Mouse (Mus musculus): ENCODE results near the gene Grhpr. TPM values are rescaled to one million over a fixed set of nuclear protein-coding genes. Genes with fewer than 3 reads are reported as not detected.

The Grhpr gene
- polyA plus RNA-seq, 1 experiment from 2014 or later: 121 TPM

DNA sequence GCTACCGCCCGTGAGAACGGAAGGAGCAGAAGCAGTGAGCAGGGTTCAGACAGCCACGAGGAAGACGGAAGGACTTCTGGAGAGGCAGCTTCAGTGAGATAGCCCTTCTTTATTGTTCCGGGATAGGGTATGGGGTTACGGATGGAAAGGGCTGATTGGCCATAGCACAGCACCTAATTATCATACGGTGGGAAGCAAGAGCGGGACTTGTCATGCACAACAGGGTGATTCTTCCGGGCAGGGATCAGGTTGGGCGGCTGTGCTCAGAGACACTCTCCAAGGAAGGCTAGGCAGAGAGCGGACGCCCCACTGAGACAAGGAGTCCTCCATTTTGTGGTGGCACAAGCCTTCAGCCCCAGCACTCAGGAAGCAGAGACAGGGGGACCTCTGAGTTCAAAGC, 22.0 kb upstream of the Grhpr start:
- Histone ChIP-seq H3K36me3 (ENCODE audit: control insufficient read depth, insufficient read depth) (no peaks in the 10 kb centered on the region), H3K9me3 (ENCODE audit: control insufficient read depth) (no peaks in the 10 kb centered on the region), H3K4me1 (replicated peaks; ENCODE audit: control insufficient read depth, insufficient read depth, low read length) (no peaks in the 10 kb centered on the region), H3K9ac (ENCODE audit: low read depth, low read length) (no peak overlapping the region), H3K27ac (ENCODE audit: low read depth, low read length) (no peak overlapping the region), H3K27me3 (replicated peaks; ENCODE audit: control insufficient read depth, insufficient read depth, low read length) (no peaks in the 10 kb centered on the region), H3K4me3 (ENCODE audit: low read depth, low read length) (no peak overlapping the region), H3K4me2 (replicated peaks; ENCODE audit: low read depth) (no peak overlapping the region)
- ATAC-seq: no peak
- WGBS: 91% methylated on average over 13 of the region's 13 CpGs
- no peak for TF ChIP-seq CTCF (IDR thresholded peaks at IDR 0.05; ENCODE audit: low read depth)

DNA sequence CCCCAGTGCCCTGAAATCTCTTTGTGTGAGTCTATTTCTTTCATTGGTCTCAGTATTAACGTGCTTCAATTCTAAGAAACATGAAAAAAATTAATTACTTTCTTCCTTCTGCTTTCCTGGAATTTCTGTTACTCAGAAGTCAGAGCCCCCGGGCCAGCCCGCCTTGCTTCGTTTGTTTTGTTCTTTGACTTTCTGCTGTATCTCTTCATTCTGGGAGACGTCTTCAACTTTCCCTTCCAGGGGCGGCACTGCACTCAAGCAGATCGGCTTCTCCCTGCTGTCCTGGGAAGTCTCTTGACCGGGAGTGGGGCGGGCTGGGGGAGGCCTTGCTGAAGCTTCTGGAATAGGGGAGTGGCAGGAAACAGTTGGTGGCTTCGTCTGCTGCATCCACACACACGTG, 18.0 kb upstream of the Grhpr start:
- Histone ChIP-seq H3K4me1 (replicated peaks; ENCODE audit: control insufficient read depth, insufficient read depth, low read length) (no peaks in the 10 kb centered on the region), H3K27ac (ENCODE audit: low read depth, low read length) (no peak overlapping the region), H3K9me3 (ENCODE audit: control insufficient read depth) (no peaks in the 10 kb centered on the region), H3K9ac (ENCODE audit: low read depth, low read length) (no peak overlapping the region), H3K27me3 (replicated peaks; ENCODE audit: control insufficient read depth, insufficient read depth, low read length) (no peaks in the 10 kb centered on the region), H3K4me3 (ENCODE audit: low read depth, low read length) (no peak overlapping the region), H3K4me2 (replicated peaks; ENCODE audit: low read depth) (no peak overlapping the region), H3K36me3 (ENCODE audit: control insufficient read depth, insufficient read depth) (no peaks in the 10 kb centered on the region)
- 53% methylated on average over 11 of the region's 11 CpGs for WGBS
- ATAC-seq: no peak
- TF ChIP-seq CTCF (IDR thresholded peaks at IDR 0.05; ENCODE audit: low read depth): no peak

DNA sequence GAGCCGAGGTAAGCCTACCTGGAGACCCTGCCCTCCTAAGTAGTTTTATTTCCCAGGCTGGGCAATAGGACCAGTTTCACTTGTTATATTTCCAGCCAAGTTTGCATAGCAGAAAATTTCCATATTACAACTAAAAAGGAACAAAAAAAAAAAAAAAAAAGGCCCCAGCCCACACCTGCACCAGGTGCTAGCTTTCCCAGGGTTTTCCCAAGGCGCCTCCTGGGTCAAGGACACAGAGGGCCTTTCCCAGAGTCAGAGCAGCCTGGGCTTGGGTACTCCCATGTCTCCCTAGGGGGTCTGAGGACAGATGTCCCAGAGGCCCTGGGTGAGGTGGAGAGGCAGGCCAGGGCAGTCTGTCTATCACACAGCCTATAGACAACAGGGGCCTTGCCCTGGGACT, 16.0 kb upstream of the Grhpr start:
- Histone ChIP-seq H3K4me2 (replicated peaks; ENCODE audit: low read depth) (no peak overlapping the region), H3K27me3 (replicated peaks; ENCODE audit: control insufficient read depth, insufficient read depth, low read length) (no peaks in the 10 kb centered on the region), H3K36me3 (ENCODE audit: control insufficient read depth, insufficient read depth) (no peaks in the 10 kb centered on the region), H3K4me1 (replicated peaks; ENCODE audit: control insufficient read depth, insufficient read depth, low read length) (no peaks in the 10 kb centered on the region), H3K9ac (ENCODE audit: low read depth, low read length) (no peak overlapping the region), H3K9me3 (ENCODE audit: control insufficient read depth) (no peaks in the 10 kb centered on the region), H3K27ac (ENCODE audit: low read depth, low read length) (no peak overlapping the region), H3K4me3 (ENCODE audit: low read depth, low read length) (no peak overlapping the region)
- WGBS: 73% methylated on average over 2 of the region's 2 CpGs
- ATAC-seq: no peak
- no peak for TF ChIP-seq CTCF (IDR thresholded peaks at IDR 0.05; ENCODE audit: low read depth)

DNA sequence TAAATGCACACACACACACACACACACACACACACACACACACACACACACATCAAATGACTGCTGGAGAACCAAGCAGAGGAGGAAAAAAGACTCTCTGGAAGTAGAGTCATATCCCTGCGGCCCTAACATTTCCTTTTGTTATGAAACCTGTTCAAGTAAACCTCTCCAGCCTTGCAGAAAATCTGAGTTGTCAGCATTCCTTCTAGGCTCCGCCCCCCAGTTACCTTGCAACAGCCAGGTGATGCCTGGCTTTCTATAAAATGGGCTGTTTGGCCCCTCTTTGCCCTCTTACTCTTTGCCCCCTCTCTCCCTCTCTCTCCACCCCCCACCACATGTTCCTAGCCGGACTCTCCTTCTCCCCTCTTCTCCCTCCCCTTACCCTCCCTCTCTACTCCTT, 15.5 kb upstream of the Grhpr start:
- no peaks in the 10 kb centered on the region for H3K36me3 ChIP-seq (ENCODE audit: control insufficient read depth, insufficient read depth)
- H3K27ac ChIP-seq (ENCODE audit: low read depth, low read length): no peak overlapping the region
- no peaks in the 10 kb centered on the region for H3K4me1 ChIP-seq (replicated peaks; ENCODE audit: control insufficient read depth, insufficient read depth, low read length)
- no peak overlapping the region for H3K9ac ChIP-seq (ENCODE audit: low read depth, low read length)
- H3K9me3 ChIP-seq (ENCODE audit: control insufficient read depth): no peaks in the 10 kb centered on the region
- TF ChIP-seq CTCF (IDR thresholded peaks at IDR 0.05; ENCODE audit: low read depth): no peak
- no peak for ATAC-seq
- H3K27me3 ChIP-seq (replicated peaks; ENCODE audit: control insufficient read depth, insufficient read depth, low read length): no peaks in the 10 kb centered on the region
- no peak overlapping the region for H3K4me3 ChIP-seq (ENCODE audit: low read depth, low read length)
- WGBS: 66% methylated on average over 3 of the region's 3 CpGs
- H3K4me2 ChIP-seq (replicated peaks; ENCODE audit: low read depth): no peak overlapping the region

DNA sequence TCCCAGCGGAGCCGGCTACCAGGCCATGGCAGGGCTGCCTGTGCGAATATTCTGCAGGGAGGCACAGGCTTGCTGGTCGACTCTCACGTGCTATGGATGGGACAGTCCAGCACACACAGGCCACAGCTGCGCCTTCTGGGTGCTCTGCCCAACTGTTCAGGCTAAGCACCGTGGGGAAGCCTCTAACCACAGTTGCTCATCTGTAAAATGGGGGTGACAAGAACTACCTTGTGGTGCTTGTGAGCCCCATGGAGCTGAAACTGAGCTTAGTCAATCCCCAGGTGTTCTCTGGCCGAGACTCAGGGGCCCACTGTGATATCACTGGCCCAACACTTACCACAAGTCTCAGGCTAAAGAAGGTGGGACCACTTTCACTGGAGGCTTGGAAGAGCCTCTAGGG, 13.8 kb upstream of the Grhpr start:
- Histone ChIP-seq H3K36me3 (ENCODE audit: control insufficient read depth, insufficient read depth) (no peaks in the 10 kb centered on the region), H3K4me2 (replicated peaks; ENCODE audit: low read depth) (no peak overlapping the region), H3K9me3 (ENCODE audit: control insufficient read depth) (no peaks in the 10 kb centered on the region), H3K27ac (ENCODE audit: low read depth, low read length) (no peak overlapping the region), H3K27me3 (replicated peaks; ENCODE audit: control insufficient read depth, insufficient read depth, low read length) (no peaks in the 10 kb centered on the region), H3K4me3 (ENCODE audit: low read depth, low read length) (no peak overlapping the region), H3K9ac (ENCODE audit: low read depth, low read length) (no peak overlapping the region), H3K4me1 (replicated peaks; ENCODE audit: control insufficient read depth, insufficient read depth, low read length) (no peaks in the 10 kb centered on the region)
- no peak for TF ChIP-seq CTCF (IDR thresholded peaks at IDR 0.05; ENCODE audit: low read depth)
- no peak for ATAC-seq
- WGBS: 83% methylated on average over 8 of the region's 8 CpGs

DNA sequence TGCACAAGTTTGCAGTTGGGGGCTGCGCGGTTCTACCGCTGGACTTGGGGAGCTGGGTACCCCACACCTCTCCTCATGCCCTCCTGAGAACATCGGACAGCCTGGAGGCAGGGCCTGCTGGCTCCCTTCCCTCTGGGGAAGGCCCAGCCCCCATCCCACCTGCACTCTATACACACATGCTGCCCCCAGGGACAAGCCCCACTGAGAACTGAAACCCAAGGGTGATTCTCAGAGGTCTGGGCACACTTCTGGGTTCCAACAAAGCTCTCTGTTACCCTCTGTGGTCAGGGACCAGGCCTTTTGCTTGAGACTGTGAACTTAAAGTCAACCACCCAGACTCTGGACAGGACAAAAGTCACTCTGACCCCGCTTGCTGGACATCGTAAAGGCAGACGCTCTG, 11.1 kb upstream of the Grhpr start:
- ATAC-seq: no peak
- Histone ChIP-seq H3K27me3 (replicated peaks; ENCODE audit: control insufficient read depth, insufficient read depth, low read length) (no peaks in the 10 kb centered on the region), H3K9ac (ENCODE audit: low read depth, low read length) (no peak overlapping the region), H3K9me3 (ENCODE audit: control insufficient read depth) (no peaks in the 10 kb centered on the region), H3K4me1 (replicated peaks; ENCODE audit: control insufficient read depth, insufficient read depth, low read length) (no peaks in the 10 kb centered on the region; the same call in 1 of the 2 replicates), H3K36me3 (ENCODE audit: control insufficient read depth, insufficient read depth) (no peaks in the 10 kb centered on the region), H3K27ac (ENCODE audit: low read depth, low read length) (no peak overlapping the region), H3K4me3 (ENCODE audit: low read depth, low read length) (no peak overlapping the region), H3K4me2 (replicated peaks; ENCODE audit: low read depth) (no peak overlapping the region)
- TF ChIP-seq CTCF (IDR thresholded peaks at IDR 0.05; ENCODE audit: low read depth): no peak
- WGBS: 80% methylated on average over 7 of the region's 7 CpGs

DNA sequence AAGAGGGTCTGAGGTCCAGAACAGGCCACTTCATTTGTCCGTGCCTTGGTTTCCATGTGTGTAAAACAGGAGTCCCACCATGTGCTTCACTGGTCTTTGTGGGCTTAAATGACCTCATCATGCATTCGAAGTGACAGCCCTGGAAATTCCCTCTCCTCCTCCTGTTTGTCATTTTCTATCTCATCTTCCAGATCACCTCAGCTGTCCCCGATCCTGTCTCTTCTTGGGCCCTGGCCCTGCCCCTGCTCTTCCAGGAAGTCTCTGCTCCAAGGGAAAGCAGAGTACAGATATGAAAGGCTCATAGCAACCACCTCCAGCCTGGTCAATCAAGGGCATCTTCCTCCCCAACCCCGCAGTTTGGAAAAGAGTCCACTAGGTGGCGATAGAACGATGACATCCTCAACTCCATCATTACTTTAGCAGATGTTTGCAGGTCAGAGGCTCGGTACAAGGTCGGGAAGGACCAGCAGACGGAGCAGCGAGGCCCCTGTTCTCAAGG, 10.5 kb upstream of the Grhpr start:
- no peak overlapping the region for H3K4me3 ChIP-seq (ENCODE audit: low read depth, low read length)
- no peak overlapping the region for H3K27ac ChIP-seq (ENCODE audit: low read depth, low read length)
- no peak overlapping the region for H3K9ac ChIP-seq (ENCODE audit: low read depth, low read length)
- no peaks in the 10 kb centered on the region for H3K27me3 ChIP-seq (replicated peaks; ENCODE audit: control insufficient read depth, insufficient read depth, low read length)
- no peak for ATAC-seq
- TF ChIP-seq CTCF (IDR thresholded peaks at IDR 0.05; ENCODE audit: low read depth): peak; percentile 86
- no peak overlapping the region for H3K4me2 ChIP-seq (replicated peaks; ENCODE audit: low read depth)
- no peaks in the 10 kb centered on the region for H3K36me3 ChIP-seq (ENCODE audit: control insufficient read depth, insufficient read depth)
- WGBS: 21% methylated on average over 10 of the region's 10 CpGs
- no peaks in the 10 kb centered on the region; the same call in 1 of the 2 replicates for H3K4me1 ChIP-seq (replicated peaks; ENCODE audit: control insufficient read depth, insufficient read depth, low read length)
- no peaks in the 10 kb centered on the region for H3K9me3 ChIP-seq (ENCODE audit: control insufficient read depth)

All from intestine, postnatal 0 days (tissue).